Mouse (Mus musculus) embryonic fibroblast, embryonic 13.5 days (primary cell): ENCODE results near the gene Epha8.

Experiments
- CTCF ChIP-seq: IDR thresholded peaks from 2 replicates; pipeline ENCODE4 v1.5.1; 2011; ENCODE audit warnings: mild to moderate bottlenecking, control low read depth, low read length, moderate library complexity, borderline replicate concordance; ENCODE audit not compliant: insufficient read depth
- POLR2A ChIP-seq: IDR thresholded peaks from 2 replicates; pipeline ENCODE4 v1.6.1; 2011; ENCODE audit warnings: low read depth, mild to moderate bottlenecking, control low read depth, low read length, moderate library complexity

DNA sequence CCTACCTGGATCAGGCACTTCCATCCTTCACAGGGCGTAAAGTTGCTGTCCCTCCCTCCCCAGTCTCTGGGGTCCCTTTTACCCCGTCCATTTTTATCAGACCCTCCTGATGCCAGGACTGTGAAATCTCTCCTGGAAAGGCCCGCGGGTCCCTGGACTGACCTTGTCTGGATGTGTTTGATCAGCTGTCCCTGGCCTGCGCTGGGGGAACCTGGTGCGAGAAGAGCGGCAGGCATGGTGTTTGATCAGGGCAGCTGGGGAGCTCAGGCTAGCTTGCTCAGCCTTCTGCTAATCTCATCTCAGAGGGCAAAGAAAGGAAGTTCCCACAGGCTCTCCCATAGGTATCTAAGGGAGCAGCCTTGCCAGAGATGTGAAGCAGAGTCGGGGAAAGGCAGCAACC lies 20.6 kb upstream of the Epha8 start:
- TF ChIP-seq CTCF: no peak
- no peak for TF ChIP-seq POLR2A
